Mouse (Mus musculus): ENCODE measurements around the gene Arhgdig. TPM values are rescaled to one million over a fixed set of nuclear protein-coding genes. Genes with fewer than 3 reads are reported as not detected.
A peak's percentile ranks its signal among the peaks of the same experiment; 100 is the strongest.

Gene Arhgdig
- polyA plus RNA-seq, 1 experiment from 2014 or later, result 33.8 TPM

DNA sequence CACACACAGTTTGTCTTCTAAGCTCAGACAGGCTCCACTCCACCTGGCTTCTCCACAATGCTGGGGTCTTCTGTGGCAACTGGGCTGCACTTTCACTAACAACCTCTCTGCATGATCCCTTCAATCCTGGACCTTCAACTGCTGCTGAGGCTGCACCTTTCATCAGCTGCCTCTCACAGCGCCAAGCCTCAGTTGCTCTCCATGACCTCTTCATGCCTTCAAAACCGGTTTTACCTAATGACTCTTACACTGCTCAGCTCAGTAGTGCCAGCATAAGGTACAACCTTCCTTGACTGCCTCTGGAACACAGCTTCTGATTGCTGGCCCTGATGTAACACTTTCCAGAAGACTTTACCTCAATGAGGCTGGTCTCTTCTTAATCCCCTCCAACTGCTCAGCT is 13.9 kb upstream of the Arhgdig start:
- ATAC-seq, result no peak
- Histone ChIP-seq H3K36me3 (ENCODE audit: control insufficient read depth, insufficient read depth, low read length) (peaks cover 6% of the 10 kb centered on the region; the same call in 1 of the 2 replicates), H3K9me3 (replicated peaks; ENCODE audit: control insufficient read depth, low read length) (no peaks in the 10 kb centered on the region), H3K4me3 (ENCODE audit: low read depth, low read length) (no peak overlapping the region), H3K4me2 (ENCODE audit: low read length) (no peak overlapping the region), H3K27me3 (replicated peaks; ENCODE audit: control insufficient read depth, insufficient read depth, low read length) (no peaks in the 10 kb centered on the region), H3K4me1 (ENCODE audit: control insufficient read depth, insufficient read depth, low read length) (no peaks in the 10 kb centered on the region), H3K9ac (ENCODE audit: low read length) (no peak overlapping the region), H3K27ac (ENCODE audit: low read depth, low read length) (no peak overlapping the region)
- no peak for DNase-seq (ENCODE audit: low spot score)
- 73% methylated on average over 2 of the region's 2 CpGs for WGBS

DNA sequence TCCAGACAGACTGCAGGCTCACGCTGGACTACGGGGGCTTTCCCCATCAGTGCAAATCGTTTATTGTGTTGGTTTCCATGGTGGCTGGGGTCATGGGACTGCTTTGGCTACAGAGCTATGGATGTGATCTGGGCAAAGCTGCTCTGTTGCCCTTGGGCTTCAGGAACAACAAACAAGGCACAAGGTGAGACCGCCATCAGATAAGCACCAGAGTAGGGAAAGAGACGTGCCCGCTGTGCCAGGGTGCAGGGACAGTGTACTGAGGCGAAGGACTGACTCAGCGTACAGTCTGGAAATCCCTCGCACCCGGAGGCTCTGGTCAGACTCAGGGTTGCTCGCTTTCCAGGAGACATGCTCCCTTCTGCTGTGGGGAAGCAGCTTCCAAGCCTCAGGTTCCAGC is 5.1 kb upstream of the Arhgdig start:
- 89% methylated on average over 11 of the region's 11 CpGs for WGBS
- no peak for ATAC-seq
- H3K4me1 ChIP-seq (ENCODE audit: control insufficient read depth, insufficient read depth, low read length), result no peaks in the 10 kb centered on the region
- H3K4me2 ChIP-seq (ENCODE audit: low read length), result no peak overlapping the region
- H3K27ac ChIP-seq (ENCODE audit: low read depth, low read length), result no peak overlapping the region
- no peaks in the 10 kb centered on the region for H3K9me3 ChIP-seq (replicated peaks; ENCODE audit: control insufficient read depth, low read length)
- H3K4me3 ChIP-seq (ENCODE audit: low read depth, low read length), result no peak overlapping the region
- no peak overlapping the region for H3K9ac ChIP-seq (ENCODE audit: low read length)
- no peak for DNase-seq (ENCODE audit: low spot score)
- H3K36me3 ChIP-seq (ENCODE audit: control insufficient read depth, insufficient read depth, low read length), result no peaks in the 10 kb centered on the region
- H3K27me3 ChIP-seq (replicated peaks; ENCODE audit: control insufficient read depth, insufficient read depth, low read length), result no peaks in the 10 kb centered on the region

DNA sequence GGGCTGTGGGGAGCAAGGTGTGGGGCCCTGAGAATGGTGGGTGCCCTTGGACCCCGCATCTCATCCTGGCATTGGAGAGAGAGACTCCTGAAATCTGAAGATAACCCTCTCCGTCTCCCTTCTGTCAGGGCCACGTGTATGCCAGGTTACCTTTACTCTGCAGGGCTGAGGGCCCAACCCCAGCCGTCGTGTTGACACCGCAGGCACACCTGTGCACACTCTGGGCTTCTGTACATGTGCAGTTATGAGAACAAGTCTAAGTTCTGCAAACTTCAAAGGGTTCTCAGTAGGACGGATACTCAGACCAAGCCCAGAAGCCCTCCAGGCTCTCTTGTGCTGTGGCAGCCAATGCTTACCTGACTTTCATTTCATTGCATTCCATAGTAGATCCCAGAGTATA is 4.7 kb upstream of the Arhgdig start:
- WGBS, result 92% methylated on average over 7 of the region's 7 CpGs

DNA sequence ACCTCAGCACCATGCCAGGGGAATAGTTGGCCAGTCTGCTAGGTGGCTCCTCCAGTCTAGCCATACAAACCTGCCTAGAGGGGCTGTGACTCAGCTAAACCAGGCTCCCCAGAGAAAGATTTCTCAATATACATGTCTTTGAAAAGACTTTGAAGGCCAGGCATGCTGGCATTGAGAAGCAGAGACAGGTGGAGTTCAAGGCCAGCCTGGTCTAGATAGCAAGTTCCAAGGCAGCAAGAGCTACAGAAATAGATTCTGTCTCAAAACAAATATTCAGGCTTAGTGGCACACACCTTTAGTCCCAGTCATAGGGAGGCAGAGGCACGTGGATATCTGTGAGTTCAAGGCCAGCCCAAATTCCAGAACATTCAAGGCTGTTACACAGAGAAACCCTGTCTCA is 1.2 kb downstream of the Arhgdig start:
- 61% methylated on average over 1 of the region's 1 CpGs for WGBS
- no peak for ATAC-seq

More for the DNA sequence above, 4.7 kb upstream of the Arhgdig start:
- Histone ChIP-seq H3K4me3 (ENCODE audit: low read depth, low read length) (no peak overlapping the region), H3K9ac (ENCODE audit: low read length) (no peak overlapping the region), H3K36me3 (ENCODE audit: control insufficient read depth, insufficient read depth, low read length) (no peaks in the 10 kb centered on the region), H3K9me3 (replicated peaks; ENCODE audit: control insufficient read depth, low read length) (no peaks in the 10 kb centered on the region), H3K4me2 (ENCODE audit: low read length) (no peak overlapping the region), H3K4me1 (ENCODE audit: control insufficient read depth, insufficient read depth, low read length) (no peaks in the 10 kb centered on the region), H3K27me3 (replicated peaks; ENCODE audit: control insufficient read depth, insufficient read depth, low read length) (no peaks in the 10 kb centered on the region), H3K27ac (ENCODE audit: low read depth, low read length) (no peak overlapping the region)
- DNase-seq (ENCODE audit: low spot score) (no peak), ATAC-seq (no peak)

DNA sequence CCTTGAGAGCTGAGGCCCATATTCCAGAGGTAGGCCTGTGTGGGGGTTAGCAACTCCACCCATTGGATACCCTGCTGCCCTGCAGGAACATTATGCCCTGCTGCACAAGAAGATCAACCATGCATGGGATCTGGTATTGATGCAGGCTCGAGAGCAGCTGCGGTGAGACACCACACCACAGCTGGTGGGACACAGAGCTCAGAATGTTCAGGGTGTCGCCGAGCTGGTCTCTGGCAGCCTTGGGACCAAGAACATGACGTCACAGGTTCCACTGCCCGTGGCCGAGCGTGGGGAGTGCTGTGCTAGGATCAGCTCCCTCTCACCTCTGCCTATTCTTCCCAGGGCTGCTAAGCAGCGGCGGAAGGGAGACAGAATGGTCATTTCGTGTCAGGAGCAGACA is 2.8 kb downstream of the Arhgdig start:
- Histone ChIP-seq H3K4me2 (ENCODE audit: low read length) (no peak overlapping the region), H3K4me3 (ENCODE audit: low read depth, low read length) (no peak overlapping the region), H3K36me3 (ENCODE audit: control insufficient read depth, insufficient read depth, low read length) (no peaks in the 10 kb centered on the region), H3K9ac (ENCODE audit: low read length) (no peak overlapping the region), H3K27ac (ENCODE audit: low read depth, low read length) (no peak overlapping the region), H3K27me3 (replicated peaks; ENCODE audit: control insufficient read depth, insufficient read depth, low read length) (peaks cover 48% of the 10 kb centered on the region), H3K4me1 (ENCODE audit: control insufficient read depth, insufficient read depth, low read length) (peaks cover 6% of the 10 kb centered on the region; the same call in 1 of the 2 replicates), H3K9me3 (replicated peaks; ENCODE audit: control insufficient read depth, low read length) (no peaks in the 10 kb centered on the region)
- WGBS, result 28% methylated on average over 11 of the region's 11 CpGs
- no peak for DNase-seq (ENCODE audit: low spot score)
- no peak for ATAC-seq

More for the DNA sequence above, 1.2 kb downstream of the Arhgdig start:
- no peak overlapping the region for H3K27ac ChIP-seq (ENCODE audit: low read depth, low read length)
- no peak overlapping the region for H3K4me3 ChIP-seq (ENCODE audit: low read depth, low read length)
- peaks cover 37% of the 10 kb centered on the region for H3K27me3 ChIP-seq (replicated peaks; ENCODE audit: control insufficient read depth, insufficient read depth, low read length)
- H3K4me1 ChIP-seq (ENCODE audit: control insufficient read depth, insufficient read depth, low read length), result peaks cover 6% of the 10 kb centered on the region; the same call in 1 of the 2 replicates
- no peak overlapping the region for H3K4me2 ChIP-seq (ENCODE audit: low read length)
- H3K9ac ChIP-seq (ENCODE audit: low read length), result no peak overlapping the region
- H3K9me3 ChIP-seq (replicated peaks; ENCODE audit: control insufficient read depth, low read length), result no peaks in the 10 kb centered on the region
- H3K36me3 ChIP-seq (ENCODE audit: control insufficient read depth, insufficient read depth, low read length), result no peaks in the 10 kb centered on the region
- no peak for DNase-seq (ENCODE audit: low spot score)

DNA sequence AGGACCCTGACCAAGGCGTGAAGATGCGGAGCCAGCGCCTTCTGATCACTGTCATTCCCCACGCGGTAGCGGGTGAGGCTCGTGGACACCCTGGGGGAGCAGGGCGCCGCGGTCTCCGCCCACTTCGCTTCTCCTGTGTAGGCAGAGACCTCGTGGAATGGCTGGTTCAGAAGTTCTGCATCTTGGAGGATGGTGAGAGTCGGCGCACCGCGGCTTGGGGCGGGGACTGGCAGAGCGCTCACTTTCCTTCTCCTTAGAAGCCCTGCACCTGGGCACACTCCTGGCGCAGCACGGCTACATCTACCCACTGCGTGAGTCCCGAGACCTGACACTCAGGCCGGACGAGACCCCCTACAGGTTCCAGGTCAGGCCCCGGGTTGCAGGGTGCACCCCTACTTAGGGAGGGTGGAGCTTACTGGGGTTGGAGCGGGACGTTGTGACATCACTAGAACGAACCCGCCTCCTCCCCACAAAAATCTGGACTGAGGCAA is 4.2 kb downstream of the Arhgdig start:
- Histone ChIP-seq H3K27ac (ENCODE audit: low read depth, low read length) (no peak overlapping the region), H3K9me3 (replicated peaks; ENCODE audit: control insufficient read depth, low read length) (no peaks in the 10 kb centered on the region), H3K4me3 (ENCODE audit: low read depth, low read length) (peak overlapping the region; percentile 36), H3K4me1 (ENCODE audit: control insufficient read depth, insufficient read depth, low read length) (peaks cover 6% of the 10 kb centered on the region; the same call in 1 of the 2 replicates), H3K27me3 (replicated peaks; ENCODE audit: control insufficient read depth, insufficient read depth, low read length) (peaks cover 49% of the 10 kb centered on the region), H3K4me2 (ENCODE audit: low read length) (peak overlapping the region; percentile 78), H3K9ac (ENCODE audit: low read length) (peak overlapping the region; percentile 29; the same call in 1 of the 2 replicates), H3K36me3 (ENCODE audit: control insufficient read depth, insufficient read depth, low read length) (no peaks in the 10 kb centered on the region)
- 2% methylated on average over 30 of the region's 30 CpGs for WGBS
- ATAC-seq (no peak), DNase-seq (ENCODE audit: low spot score) (peak; percentile 33)

DNA sequence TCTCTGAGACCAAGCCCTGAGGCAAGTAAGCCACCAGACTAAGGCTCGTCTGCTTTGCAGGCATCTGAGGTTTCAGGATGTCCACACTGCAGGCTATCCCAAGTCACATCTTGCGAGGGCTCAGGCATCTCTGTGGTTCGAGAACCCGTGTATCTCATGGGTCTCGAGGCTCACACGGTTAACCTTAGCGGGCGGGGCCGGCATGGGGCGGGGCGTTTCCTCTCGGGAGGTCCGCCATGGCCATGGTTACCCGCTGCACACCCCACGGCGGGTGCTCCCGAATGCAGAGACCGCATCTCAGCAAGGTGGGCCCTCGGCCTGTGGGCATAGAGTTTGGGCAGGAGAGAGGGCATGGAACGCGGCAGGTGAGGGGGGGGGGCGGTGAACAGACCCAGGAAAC is 4.8 kb downstream of the Arhgdig start, which contains the start of gene Rgs11:
TSS of gene Rgs11 (plus strand) at position 215 of the 400 bp plus-strand sequence.
- DNase-seq (ENCODE audit: low spot score) (no peak), ATAC-seq (no peak)
- 3% methylated on average over 22 of the region's 22 CpGs for WGBS
- H3K9me3 ChIP-seq (replicated peaks; ENCODE audit: control insufficient read depth, low read length), result no peaks in the 10 kb centered on the region
- peaks cover 6% of the 10 kb centered on the region; the same call in 1 of the 2 replicates for H3K4me1 ChIP-seq (ENCODE audit: control insufficient read depth, insufficient read depth, low read length)
- peaks cover 49% of the 10 kb centered on the region for H3K27me3 ChIP-seq (replicated peaks; ENCODE audit: control insufficient read depth, insufficient read depth, low read length)
- H3K36me3 ChIP-seq (ENCODE audit: control insufficient read depth, insufficient read depth, low read length), result peaks cover 4% of the 10 kb centered on the region; the same call in 1 of the 2 replicates
- peak within 1 kb of the TSS; percentile 95 for H3K4me2 ChIP-seq (ENCODE audit: low read length)
- peak within 1 kb of the TSS; percentile 29; the same call in 1 of the 2 replicates for H3K9ac ChIP-seq (ENCODE audit: low read length)
- H3K27ac ChIP-seq (ENCODE audit: low read depth, low read length), result no peak within 1 kb of the TSS
- peak within 1 kb of the TSS; percentile 36 for H3K4me3 ChIP-seq (ENCODE audit: low read depth, low read length)

DNA sequence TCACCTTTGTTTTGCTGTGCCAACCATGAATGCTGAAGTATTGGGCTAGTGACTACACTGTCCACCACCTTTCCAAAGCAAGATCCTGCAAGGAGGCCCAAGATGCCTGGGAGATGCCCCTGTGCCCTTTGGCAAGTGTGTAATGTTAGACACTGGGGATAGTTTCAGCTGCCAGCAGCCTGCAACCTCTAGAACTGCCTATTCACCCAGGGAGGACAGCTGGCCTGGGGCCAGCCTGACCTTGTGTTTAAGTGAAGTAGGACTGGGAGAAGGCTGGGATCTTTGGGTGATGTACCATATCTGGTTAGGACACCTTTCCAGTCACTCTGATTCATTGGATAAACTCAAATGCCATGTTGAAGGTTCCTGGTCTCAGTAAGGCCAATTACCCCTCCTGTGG is 5.6 kb downstream of the Arhgdig start:
- peaks cover 49% of the 10 kb centered on the region for H3K27me3 ChIP-seq (replicated peaks; ENCODE audit: control insufficient read depth, insufficient read depth, low read length)
- no peak for DNase-seq (ENCODE audit: low spot score)
- H3K9ac ChIP-seq (ENCODE audit: low read length), result no peak overlapping the region
- no peaks in the 10 kb centered on the region for H3K9me3 ChIP-seq (replicated peaks; ENCODE audit: control insufficient read depth, low read length)
- no peak overlapping the region for H3K27ac ChIP-seq (ENCODE audit: low read depth, low read length)
- peaks cover 10% of the 10 kb centered on the region for H3K36me3 ChIP-seq (ENCODE audit: control insufficient read depth, insufficient read depth, low read length)
- H3K4me2 ChIP-seq (ENCODE audit: low read length), result peak overlapping the region; percentile 95; the same call in 1 of the 2 replicates
- no peak for ATAC-seq
- H3K4me1 ChIP-seq (ENCODE audit: control insufficient read depth, insufficient read depth, low read length), result peaks cover 6% of the 10 kb centered on the region; the same call in 1 of the 2 replicates
- no peak overlapping the region for H3K4me3 ChIP-seq (ENCODE audit: low read depth, low read length)

DNA sequence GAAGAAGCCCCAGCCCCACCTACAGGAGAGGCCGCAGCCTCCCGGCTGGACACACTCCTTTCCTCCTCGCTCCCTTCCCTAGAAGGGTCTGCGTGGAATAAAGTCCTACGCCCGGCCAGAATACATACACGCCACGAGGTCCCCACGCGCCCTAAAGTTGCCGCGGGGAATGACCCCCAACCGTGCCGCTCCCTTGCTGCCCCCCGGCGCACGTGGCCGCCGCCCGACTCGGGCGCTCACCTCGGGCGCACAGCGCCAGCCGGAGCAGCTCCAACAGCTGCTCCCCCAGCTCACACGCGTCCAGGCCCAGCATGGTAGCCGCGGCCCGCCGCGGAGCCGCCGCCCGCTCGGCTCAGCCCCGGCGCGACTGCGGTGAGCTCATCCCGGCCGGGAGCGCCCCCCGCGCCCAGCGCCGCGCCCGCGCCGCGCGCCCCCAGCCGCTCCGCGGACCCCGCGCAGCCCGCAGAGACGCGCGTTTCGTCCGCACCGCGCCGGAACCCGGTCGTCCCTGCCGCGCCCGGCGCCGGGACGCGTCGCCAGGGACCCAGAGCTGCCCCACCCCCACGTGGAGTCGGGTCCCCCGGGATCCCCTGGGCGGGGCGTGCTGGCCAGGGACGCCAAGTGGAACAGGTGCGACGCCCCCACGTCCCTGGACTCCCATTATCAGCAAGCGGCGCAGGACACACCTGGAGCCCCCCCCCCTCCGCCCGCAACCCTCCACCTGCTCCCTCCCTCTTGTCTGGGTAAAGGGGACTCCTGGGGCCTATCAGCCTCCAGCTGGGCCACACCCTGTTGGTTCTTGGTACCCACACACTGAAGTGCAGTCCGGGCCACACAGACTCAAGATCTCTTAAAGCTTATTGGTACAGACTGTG is 6.5 kb downstream of the Arhgdig start:
- H3K36me3 ChIP-seq (ENCODE audit: control insufficient read depth, insufficient read depth, low read length), result peaks cover 18% of the 10 kb centered on the region
- peaks cover 49% of the 10 kb centered on the region for H3K27me3 ChIP-seq (replicated peaks; ENCODE audit: control insufficient read depth, insufficient read depth, low read length)
- H3K4me3 ChIP-seq (ENCODE audit: low read depth, low read length), result peak overlapping the region; percentile 46
- ATAC-seq, result peak; percentile 66
- DNase-seq (ENCODE audit: low spot score), result peak; percentile 51
- under 1% methylated on average over 86 of the region's 92 CpGs for WGBS
- H3K9me3 ChIP-seq (replicated peaks; ENCODE audit: control insufficient read depth, low read length), result no peaks in the 10 kb centered on the region
- H3K4me2 ChIP-seq (ENCODE audit: low read length), result peak overlapping the region; percentile 95
- H3K9ac ChIP-seq (ENCODE audit: low read length), result peak overlapping the region; percentile 69
- H3K4me1 ChIP-seq (ENCODE audit: control insufficient read depth, insufficient read depth, low read length), result peaks cover 6% of the 10 kb centered on the region; the same call in 1 of the 2 replicates
- no peak overlapping the region for H3K27ac ChIP-seq (ENCODE audit: low read depth, low read length)
